Mouse (Mus musculus) MEL (cell line): ENCODE data around the gene Cdyl.

Experiments used
- CTCF ChIP-seq, 3 experiments: IDR thresholded peaks in 2 of 3; conservative IDR thresholded peaks in 1 of 3; 2 replicates each; pipeline ENCODE4 v1.5.1; 2011 to 2012; ENCODE audit warnings: low read length in 3 of 3, low read depth in 2 of 3, mild to moderate bottlenecking in 2 of 3, improper control_type of control experiment in 1 of 3, inconsistent platforms in 1 of 3, mixed read lengths in 1 of 3, moderate library complexity in 1 of 3; ENCODE audit not compliant: control insufficient read depth in 1 of 3, insufficient read depth in 1 of 3, poor library complexity in 1 of 3, severe bottlenecking in 1 of 3
- ELF1 ChIP-seq: IDR thresholded peaks from 2 replicates; pipeline ENCODE4 v1.6.1; 2014; ENCODE audit warnings: low read depth, mild to moderate bottlenecking, inconsistent platforms, low read length, improper control_type of control experiment, moderate library complexity
- EP300 ChIP-seq, 2 experiments: IDR thresholded peaks; 2 replicates each; pipeline ENCODE4 v1.6.1; 2011; ENCODE audit warnings: improper control_type of control experiment in 2 of 2, low read length in 2 of 2, low read depth in 1 of 2, mild to moderate bottlenecking in 1 of 2
- POLR2A ChIP-seq, 2 experiments: IDR thresholded peaks; 2 replicates each; pipeline ENCODE4 v1.6.1; 2011 to 2012; ENCODE audit warnings: low read length in 2 of 2, mild to moderate bottlenecking in 2 of 2, control low read depth in 1 of 2, improper control_type of control experiment in 1 of 2, low read depth in 1 of 2, moderate library complexity in 1 of 2; ENCODE audit not compliant: control insufficient read depth in 1 of 2, insufficient read depth in 1 of 2, poor library complexity in 1 of 2
- USF2 ChIP-seq, 2 experiments: IDR thresholded peaks; 2 replicates each; pipeline ENCODE4 v1.6.1; 2011 to 2012; ENCODE audit warnings: improper control_type of control experiment in 2 of 2, low read length in 2 of 2, borderline replicate concordance in 1 of 2, inconsistent platforms in 1 of 2, low read depth in 1 of 2, mild to moderate bottlenecking in 1 of 2; ENCODE audit not compliant: insufficient read depth in 1 of 2

GRCm38 (mm10) chr13:35833941-35834340 is 174.3 kb downstream of the Cdyl start:
- TF ChIP-seq EP300 (IDR thresholded peaks at IDR 0.05; ENCODE audit: low read depth in 1 of 2, low read length in 2 of 2) (peak; percentile 45 to 47; a peak in 3 of 4 replicates), CTCF (IDR thresholded peaks at IDR 0.05 in 2 of 3, conservative IDR thresholded peaks at IDR 0.05 in 1 of 3; ENCODE audit: control insufficient read depth in 1 of 3, insufficient read depth in 1 of 3, low read depth in 2 of 3, low read length in 3 of 3, poor library complexity in 1 of 3, severe bottlenecking in 1 of 3) (no peak), POLR2A (IDR thresholded peaks at IDR 0.05; ENCODE audit: control insufficient read depth in 1 of 2, insufficient read depth in 1 of 2, low read depth in 1 of 2, low read length in 2 of 2, poor library complexity in 1 of 2) (no peak), USF2 (IDR thresholded peaks at IDR 0.05; ENCODE audit: borderline replicate concordance in 1 of 2, insufficient read depth in 1 of 2, low read depth in 1 of 2, low read length in 2 of 2) (no peak), ELF1 (no peak)
